Mouse (Mus musculus): Measurements from ENCODE around the gene Dok4. TPM values are rescaled to one million over a fixed set of nuclear protein-coding genes. Genes with fewer than 3 reads are reported as not detected.
"Not testable (repeated sequence)": the region's sequence is repeated elsewhere in the genome, so short reads cannot be mapped to it uniquely, and the experiment has no call there.

Gene Dok4
- polyA plus RNA-seq, 1 experiment = 85.0 TPM

DNA sequence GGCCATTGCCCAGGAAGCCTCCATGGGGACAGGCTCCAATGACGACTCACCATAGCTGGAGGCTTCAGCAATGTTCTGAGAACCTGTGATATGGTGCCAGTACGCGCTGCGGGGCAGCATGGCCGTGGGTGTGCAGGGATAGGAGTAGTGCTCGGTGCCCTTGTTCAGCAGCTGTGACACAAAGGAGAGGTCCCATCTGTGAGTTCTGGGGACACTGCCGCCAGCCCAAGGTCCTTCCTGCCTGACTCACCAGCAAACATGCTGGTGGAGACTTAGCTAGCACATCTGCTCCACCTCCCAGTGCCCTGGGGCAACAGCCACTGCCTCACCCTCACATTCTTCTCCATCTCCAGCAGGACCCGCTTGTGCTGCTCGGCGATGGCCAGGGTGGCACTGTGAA, 10.8 kb downstream of the Dok4 start:
- no peak for DNase-seq (ENCODE audit: low read depth)
- TF ChIP-seq POLR2A (IDR thresholded peaks at IDR 0.05; ENCODE audit: borderline replicate concordance, extremely low read depth, insufficient read depth, insufficient read length, poor library complexity, severe bottlenecking) (no peak), CTCF (IDR thresholded peaks at IDR 0.05; ENCODE audit: borderline replicate concordance, extremely low read depth, insufficient read depth, insufficient read length) (no peak)

GRCm38 (mm10) chr8:94863897-94864673, 12.0 kb downstream of the Dok4 start:
- no peak for TF ChIP-seq POLR2A (IDR thresholded peaks at IDR 0.05; ENCODE audit: borderline replicate concordance, extremely low read depth, insufficient read depth, insufficient read length, poor library complexity, severe bottlenecking)
- TF ChIP-seq CTCF (IDR thresholded peaks at IDR 0.05; ENCODE audit: borderline replicate concordance, extremely low read depth, insufficient read depth, insufficient read length) = no peak
- DNase-seq (ENCODE audit: low read depth) = no peak

- peak; percentile 31 for DNase-seq (ENCODE audit: low read depth)
- TF ChIP-seq POLR2A (IDR thresholded peaks at IDR 0.05; ENCODE audit: borderline replicate concordance, extremely low read depth, insufficient read depth, insufficient read length, poor library complexity, severe bottlenecking) (no peak), CTCF (IDR thresholded peaks at IDR 0.05; ENCODE audit: borderline replicate concordance, extremely low read depth, insufficient read depth, insufficient read length) (no peak)
Observed at GRCm38 (mm10) chr8:94862487-94863220, 13.5 kb downstream of the Dok4 start.

- TF ChIP-seq CTCF (IDR thresholded peaks at IDR 0.05; ENCODE audit: borderline replicate concordance, extremely low read depth, insufficient read depth, insufficient read length) (peak; percentile 79; the same call in 1 of the 2 replicates), POLR2A (IDR thresholded peaks at IDR 0.05; ENCODE audit: borderline replicate concordance, extremely low read depth, insufficient read depth, insufficient read length, poor library complexity, severe bottlenecking) (no peak)
- peak; percentile 57 for DNase-seq (ENCODE audit: low read depth)
Observed at GRCm38 (mm10) chr8:94861352-94861910, 14.7 kb downstream of the Dok4 start.

DNA sequence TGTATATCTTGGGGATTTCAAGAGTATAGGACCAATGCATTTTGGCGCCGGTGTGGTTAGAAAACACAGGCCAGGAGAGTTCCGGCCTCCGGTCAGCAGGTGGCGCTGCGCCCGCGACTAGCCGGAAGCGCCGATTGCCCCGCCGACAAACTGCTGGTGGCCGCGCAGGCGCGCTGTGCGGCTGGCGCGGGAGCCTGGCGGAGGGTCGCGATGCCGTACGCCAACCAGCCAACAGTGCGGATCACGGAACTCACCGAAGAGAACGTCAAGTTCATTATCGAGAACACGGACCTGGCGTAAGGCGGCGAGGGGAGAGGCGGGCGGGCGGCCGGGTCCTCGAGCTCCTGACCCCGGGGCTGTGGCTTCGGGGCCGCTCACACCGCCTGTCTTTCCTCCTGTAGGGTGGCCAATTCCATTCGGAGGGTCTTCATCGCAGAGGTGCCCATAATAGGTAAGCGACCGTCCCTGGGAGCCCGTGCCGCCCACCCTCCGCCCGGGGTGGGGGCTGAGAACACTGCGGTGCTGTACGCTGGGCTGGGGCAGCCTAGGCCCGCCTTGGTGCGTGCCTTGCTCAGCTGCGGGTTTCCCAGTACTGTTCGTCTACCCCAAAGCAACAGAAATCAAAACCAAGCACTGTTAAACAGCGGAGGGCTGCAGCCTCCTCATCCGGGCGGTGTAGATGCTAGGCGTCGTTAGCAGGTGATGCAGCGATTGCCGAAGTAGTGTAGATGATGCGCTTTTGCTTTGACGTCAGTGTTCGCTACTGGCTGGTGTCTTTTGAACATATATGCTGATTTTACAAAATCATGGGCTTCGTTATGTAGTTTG, 18.6 kb downstream of the Dok4 start, which contains the start of gene Polr2c:
Polr2c (plus strand) TSS at position 105 of the 828 bp plus-strand sequence.
- TF ChIP-seq POLR2A (IDR thresholded peaks at IDR 0.05; ENCODE audit: borderline replicate concordance, extremely low read depth, insufficient read depth, insufficient read length, poor library complexity, severe bottlenecking) (peak; percentile 86), CTCF (IDR thresholded peaks at IDR 0.05; ENCODE audit: borderline replicate concordance, extremely low read depth, insufficient read depth, insufficient read length) (peak; percentile 94)
- DNase-seq (ENCODE audit: low read depth) = peak; percentile 94

DNA sequence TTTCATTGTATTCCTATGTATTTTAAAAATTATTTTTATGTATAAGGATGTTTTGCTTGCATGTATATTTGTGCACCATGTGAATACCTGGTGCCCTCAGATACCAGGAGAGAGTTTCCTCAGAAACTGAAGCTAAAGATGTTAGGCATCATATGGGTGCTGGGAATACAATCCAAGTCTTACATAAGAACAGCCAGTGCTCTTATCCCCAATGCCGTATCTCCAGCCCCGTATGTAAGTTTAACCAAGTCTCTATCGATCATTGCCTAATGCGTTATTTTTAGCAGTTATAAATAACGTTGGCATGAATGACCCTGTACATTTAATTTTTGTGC, 19.2 kb downstream of the Dok4 start:
- no peak for DNase-seq (ENCODE audit: low read depth)
- no peak for TF ChIP-seq CTCF (IDR thresholded peaks at IDR 0.05; ENCODE audit: borderline replicate concordance, extremely low read depth, insufficient read depth, insufficient read length)
- no peak for TF ChIP-seq POLR2A (IDR thresholded peaks at IDR 0.05; ENCODE audit: borderline replicate concordance, extremely low read depth, insufficient read depth, insufficient read length, poor library complexity, severe bottlenecking)

DNA sequence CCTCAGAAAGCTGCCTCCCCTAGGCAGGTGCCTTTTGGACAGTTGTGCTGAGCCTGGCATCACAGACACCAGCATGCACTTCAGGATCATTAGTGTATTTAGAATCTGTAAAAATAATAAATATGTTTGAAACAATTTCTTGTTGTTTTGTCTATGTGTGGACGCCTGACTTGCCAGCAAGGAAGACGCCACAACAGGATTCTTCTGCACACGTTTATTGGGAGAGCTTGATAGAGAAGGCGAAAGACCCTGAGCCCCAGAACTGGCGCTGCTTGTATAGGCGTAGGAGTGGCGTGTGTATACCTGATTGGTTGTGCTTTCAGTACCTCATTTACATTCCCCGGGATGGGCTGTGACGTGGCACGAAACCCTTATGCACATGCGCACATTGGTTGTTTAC, 21.4 kb downstream of the Dok4 start:
- DNase-seq (ENCODE audit: low read depth) = not testable (repeated sequence)

DNA sequence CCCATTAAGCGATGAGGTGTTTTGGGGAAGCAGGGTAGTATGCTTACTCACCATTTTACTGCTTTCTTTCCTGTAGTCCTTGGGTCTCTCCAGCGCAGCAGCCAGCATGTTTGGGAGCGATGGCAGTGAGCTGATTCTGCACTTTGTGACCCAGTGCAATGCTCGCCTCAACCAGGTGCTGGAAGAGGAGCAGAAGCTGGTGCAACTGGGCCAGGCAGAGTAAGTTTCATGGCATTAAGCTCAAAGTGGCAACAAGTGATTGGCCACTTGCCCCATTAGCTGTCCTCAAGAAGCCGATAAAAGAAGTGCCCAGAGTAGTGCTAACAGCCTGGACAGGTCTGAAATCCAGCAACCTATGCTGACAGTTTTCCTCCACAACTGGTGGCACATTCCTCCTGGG, 26.1 kb downstream of the Dok4 start:
- TF ChIP-seq POLR2A (IDR thresholded peaks at IDR 0.05; ENCODE audit: borderline replicate concordance, extremely low read depth, insufficient read depth, insufficient read length, poor library complexity, severe bottlenecking) (no peak), CTCF (IDR thresholded peaks at IDR 0.05; ENCODE audit: borderline replicate concordance, extremely low read depth, insufficient read depth, insufficient read length) (no peak)
- no peak for DNase-seq (ENCODE audit: low read depth)

GRCm38 (mm10) chr8:94841183-94841582, 34.9 kb downstream of the Dok4 start:
- no peak for DNase-seq (ENCODE audit: low read depth)
- TF ChIP-seq CTCF (IDR thresholded peaks at IDR 0.05; ENCODE audit: borderline replicate concordance, extremely low read depth, insufficient read depth, insufficient read length) (no peak), POLR2A (IDR thresholded peaks at IDR 0.05; ENCODE audit: borderline replicate concordance, extremely low read depth, insufficient read depth, insufficient read length, poor library complexity, severe bottlenecking) (no peak)

DNA sequence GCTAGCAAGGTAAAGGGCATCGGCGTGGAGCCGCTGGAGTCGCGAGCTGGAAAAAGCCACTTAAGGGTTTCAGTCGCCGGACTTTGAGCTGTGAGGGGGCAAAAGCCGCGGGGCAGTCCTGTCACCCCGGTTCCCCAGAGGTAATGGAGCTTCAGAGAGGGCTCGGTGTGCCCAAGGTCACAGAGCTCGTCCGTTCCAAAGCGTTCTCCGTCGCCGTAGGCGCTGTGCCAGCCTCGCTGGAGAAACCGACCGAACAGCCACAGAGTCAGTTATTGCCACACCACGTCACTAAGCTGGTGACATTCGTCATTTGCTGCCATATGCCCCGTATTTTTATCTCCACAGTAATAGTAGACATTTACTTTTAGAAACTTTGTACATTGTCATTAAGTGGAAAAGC, 37.5 kb downstream of the Dok4 start:
- peak; percentile 63 for DNase-seq (ENCODE audit: low read depth)

More for the DNA sequence above, 37.5 kb downstream of the Dok4 start:
- TF ChIP-seq CTCF (IDR thresholded peaks at IDR 0.05; ENCODE audit: borderline replicate concordance, extremely low read depth, insufficient read depth, insufficient read length) (no peak), POLR2A (IDR thresholded peaks at IDR 0.05; ENCODE audit: borderline replicate concordance, extremely low read depth, insufficient read depth, insufficient read length, poor library complexity, severe bottlenecking) (no peak)

Measured in brain, embryonic 14.5 days (tissue).